Mouse (Mus musculus): Measurements from ENCODE around the gene Sapcd1.
"Not testable (repeated sequence)": the region's sequence is repeated elsewhere in the genome, so short reads cannot be mapped to it uniquely, and the experiment has no call there.

The Sapcd1 gene

DNA sequence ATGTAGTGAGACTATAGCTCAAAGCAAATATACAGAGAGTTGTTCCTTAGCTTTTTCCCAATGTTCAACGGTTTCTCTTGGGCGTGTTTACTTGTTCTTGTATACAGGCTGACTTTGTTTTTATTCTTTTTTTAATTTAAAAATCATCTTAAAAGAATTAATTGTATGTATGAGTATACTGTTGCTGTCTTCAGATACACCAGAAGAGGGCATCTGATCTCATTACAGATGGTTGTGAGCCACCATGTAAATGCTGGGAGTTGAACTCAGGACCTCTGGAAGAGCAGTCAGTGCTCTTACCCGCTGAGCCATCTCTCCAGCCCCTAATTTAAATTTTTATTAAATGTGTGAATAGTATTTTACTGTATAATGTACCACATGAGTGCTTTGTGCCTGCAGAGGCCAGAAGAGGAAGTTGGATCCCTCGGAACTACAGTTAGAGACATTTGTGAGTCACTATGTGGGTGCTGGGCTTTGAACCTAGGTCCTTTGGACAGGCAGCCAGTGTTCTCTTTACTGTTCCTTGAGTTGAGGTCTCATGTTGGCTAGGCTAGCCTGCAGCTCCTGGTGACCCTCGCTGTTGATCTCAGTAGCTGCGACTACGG lies 20.3 kb downstream of the Sapcd1 start:
- no peak for DNase-seq (ENCODE audit: low spot score)

DNA sequence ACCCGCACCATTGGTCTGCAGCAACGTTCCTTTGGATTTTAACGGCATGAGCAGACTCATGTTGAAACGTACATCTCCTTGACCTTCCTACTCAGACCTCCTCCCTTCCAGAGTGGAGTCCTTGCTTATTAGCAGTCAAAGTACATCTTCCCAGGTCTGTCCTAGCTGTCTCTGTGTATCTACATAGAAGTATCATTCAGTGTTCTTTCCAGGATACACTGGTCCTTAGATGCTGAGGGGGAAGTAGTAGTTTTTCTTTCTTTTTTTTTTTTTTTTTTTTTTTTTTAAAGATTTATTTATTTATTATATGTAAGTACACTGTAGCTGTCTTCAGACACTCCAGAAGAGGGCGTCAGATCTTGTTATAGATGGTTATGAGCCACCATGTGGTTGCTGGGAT lies 21.9 kb downstream of the Sapcd1 start:
- not testable (repeated sequence) for DNase-seq (ENCODE audit: low spot score)

DNA sequence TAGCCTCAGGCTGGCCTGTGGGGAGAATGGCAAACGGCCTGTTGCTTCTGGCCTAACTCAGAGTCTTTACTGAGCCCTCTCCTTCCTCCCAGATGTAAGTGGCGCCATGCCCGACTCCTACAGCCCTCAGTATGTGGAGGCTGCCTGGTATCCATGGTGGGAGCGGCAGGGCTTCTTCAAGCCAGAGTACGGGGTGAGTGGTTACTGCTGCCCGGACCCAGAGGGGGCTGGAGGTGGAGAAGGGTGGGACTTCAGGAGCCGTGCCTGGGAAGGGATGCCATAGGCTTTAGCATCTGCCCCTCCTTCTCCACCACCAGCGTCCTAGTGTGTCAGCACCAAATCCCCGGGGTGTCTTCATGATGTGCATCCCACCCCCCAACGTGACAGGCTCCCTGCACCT lies 22.7 kb downstream of the Sapcd1 start:
- no peak for DNase-seq (ENCODE audit: low spot score)

DNA sequence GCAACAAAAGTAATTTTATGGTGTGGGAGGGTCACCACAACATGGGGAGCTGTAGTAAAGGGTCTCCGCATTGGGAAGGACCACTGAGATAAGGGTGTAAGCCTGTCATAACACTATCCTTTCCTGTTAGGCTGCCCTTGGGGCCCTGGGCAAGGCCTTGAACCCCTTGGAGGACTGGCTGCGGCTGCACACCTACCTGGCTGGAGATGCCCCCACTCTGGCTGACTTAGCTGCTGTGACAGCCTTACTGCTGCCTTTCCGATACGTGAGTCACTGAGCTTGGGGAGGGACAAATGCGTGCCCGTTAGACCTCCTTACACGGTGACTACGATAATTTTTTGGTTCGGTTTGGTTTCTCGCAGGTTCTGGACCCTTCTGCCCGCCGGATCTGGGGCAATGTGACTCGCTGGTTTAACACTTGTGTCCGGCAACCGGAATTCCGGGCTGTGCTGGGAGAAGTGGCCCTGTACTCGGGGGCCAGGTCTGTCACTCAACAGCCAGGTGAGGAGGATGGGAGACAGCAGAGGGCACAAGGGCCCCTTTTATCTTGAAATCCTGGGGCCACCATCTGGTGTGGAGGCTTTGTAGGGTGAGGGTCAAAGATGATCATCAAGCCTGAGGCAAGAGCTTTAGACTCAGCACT lies 23.6 kb downstream of the Sapcd1 start:
- no peak for DNase-seq (ENCODE audit: low spot score)

- DNase-seq (ENCODE audit: low spot score) = no peak
Measured at GRCm38 (mm10) chr17:35003022-35003838, 24.6 kb downstream of the Sapcd1 start.

- no peak for DNase-seq (ENCODE audit: low spot score)
Measured at GRCm38 (mm10) chr17:35002153-35002865, 25.5 kb downstream of the Sapcd1 start.

GRCm38 (mm10) chr17:35001452-35002152 lies 26.2 kb downstream of the Sapcd1 start:
- DNase-seq (ENCODE audit: low spot score) = peak; percentile 48

DNA sequence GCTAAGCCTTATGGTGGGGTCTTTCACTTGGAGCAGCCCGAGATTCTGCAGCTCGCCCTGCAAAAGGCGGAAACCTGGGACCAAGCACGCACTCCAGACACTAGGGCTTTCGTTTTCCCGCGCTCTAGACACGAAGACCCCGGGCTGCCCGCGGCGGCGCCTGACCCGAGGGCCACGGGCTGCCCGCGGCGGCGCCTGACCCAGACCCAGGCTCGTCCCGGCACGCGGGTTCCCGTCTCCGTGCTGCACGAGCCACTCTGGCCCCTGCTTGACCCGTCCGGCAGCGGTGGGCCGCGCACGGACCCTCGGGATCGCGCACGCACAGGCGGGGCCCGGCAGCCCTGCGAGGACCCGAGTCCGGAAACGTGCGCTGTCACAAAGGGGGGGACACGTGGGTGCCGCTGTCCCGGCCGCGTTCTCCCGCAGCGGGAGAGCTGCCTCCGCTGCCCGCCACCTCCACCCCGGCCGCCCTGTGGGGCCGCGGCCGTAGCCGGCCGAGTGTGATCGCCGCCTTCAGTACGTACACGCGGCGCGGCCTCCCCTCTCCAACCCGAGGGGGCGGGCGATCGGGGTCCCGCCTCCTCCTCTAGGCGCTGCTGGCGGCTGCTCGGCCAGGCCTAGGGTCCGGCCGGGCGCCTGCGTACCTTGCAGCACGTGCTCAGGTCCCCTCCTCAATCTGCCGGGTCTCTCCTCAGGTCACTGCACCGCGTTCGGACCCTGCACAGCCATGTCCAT lies 26.9 kb downstream of the Sapcd1 start, which contains the start of gene Vars:
Gene Vars, plus strand, starts transcription at position 271 of the 735 bp plus-strand sequence.
- DNase-seq (ENCODE audit: low spot score) = peak; percentile 85

GRCm38 (mm10) chr17:34999871-35000716 lies 27.7 kb downstream of the Sapcd1 start:
- DNase-seq (ENCODE audit: low spot score) = not testable (repeated sequence)

DNA sequence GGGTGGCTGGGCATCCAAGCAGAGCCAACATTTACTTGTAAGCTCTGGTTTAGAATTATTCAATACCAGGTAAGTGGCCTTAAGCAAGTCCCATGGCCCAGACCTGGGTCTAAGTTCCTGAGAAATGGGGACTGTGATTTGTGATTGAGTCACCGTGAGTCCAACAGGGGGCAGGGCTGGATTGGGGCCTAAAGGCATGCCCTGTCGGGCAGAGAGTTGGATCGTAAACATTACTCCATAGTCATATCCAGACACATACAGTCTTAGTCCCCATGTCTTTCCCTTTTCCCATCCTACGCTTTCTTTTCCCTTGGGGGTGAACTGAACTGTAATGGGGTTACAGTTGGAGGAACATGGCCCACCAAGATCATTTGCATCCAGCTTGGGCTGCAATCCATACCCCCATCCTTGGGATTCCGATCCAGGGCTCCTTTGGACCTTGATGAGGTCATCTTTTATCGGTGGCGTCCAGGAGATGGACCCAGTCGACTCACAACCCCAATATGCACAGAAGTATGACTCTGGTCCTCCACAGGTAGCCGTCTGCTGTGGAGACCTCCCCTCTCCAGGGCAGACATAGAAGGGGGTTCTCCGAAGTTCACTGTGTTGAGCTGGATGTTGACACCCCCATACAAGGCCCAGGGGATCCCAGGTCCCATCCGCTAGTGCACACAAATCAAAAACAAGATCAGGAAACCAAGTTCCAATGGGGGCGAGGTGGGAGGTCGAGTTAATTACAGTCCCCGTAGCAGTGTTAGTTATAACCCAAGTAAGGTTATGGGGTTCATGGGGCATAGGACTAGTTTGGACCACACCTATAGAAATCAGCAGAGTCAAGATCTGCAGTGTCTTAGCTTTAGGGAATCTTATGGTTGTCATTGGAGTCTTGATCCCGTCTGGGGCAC lies 29.0 kb downstream of the Sapcd1 start:
- no peak for DNase-seq (ENCODE audit: low spot score)

GRCm38 (mm10) chr17:34997142-34997483 lies 30.7 kb downstream of the Sapcd1 start:
- DNase-seq (ENCODE audit: low spot score) = no peak

- no peak for DNase-seq (ENCODE audit: low spot score)
Measured at GRCm38 (mm10) chr17:34996411-34997141, 31.2 kb downstream of the Sapcd1 start.

- DNase-seq (ENCODE audit: low spot score) = not testable (repeated sequence)
Measured at GRCm38 (mm10) chr17:34995927-34996326, 31.9 kb downstream of the Sapcd1 start.

DNA sequence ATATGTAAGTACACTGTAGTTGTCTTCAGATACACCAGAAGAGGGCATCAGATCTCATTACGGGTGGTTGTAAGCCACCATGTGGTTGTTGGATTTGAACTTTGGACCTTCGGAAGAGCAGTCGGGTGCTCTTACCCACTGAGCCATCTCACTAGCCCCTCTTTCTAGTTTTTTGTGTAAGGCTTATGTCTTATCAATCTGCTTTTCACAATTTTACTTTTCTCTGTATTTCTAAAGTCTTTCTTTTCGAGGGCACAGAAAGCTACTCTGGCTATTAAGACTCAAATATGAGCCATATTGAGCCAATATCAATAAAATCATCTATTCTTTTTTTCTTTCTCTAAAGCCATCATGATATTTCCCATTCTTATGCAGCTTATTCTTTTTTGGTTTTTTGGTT lies 32.6 kb downstream of the Sapcd1 start:
- DNase-seq (ENCODE audit: low spot score) = not testable (repeated sequence)

DNA sequence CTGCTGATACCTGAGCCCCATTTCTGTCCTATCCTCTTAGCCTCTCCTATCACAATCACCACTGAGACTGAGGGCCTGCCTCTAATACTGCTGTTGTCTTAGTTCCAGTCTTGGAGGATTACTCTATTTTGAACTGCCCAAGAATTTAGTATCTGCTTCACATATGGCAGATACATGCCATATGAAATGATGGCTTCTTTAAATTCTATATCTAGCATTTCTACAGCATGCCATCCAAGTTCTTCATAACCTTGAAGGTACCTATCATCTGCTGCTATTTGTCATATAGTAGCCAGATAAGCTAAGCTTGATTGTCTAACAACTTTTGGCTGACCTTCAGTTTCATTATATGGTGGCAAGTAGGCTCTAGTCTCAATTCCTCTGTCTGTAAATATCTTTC lies 33.1 kb downstream of the Sapcd1 start:
- no peak for DNase-seq (ENCODE audit: low spot score)

DNA sequence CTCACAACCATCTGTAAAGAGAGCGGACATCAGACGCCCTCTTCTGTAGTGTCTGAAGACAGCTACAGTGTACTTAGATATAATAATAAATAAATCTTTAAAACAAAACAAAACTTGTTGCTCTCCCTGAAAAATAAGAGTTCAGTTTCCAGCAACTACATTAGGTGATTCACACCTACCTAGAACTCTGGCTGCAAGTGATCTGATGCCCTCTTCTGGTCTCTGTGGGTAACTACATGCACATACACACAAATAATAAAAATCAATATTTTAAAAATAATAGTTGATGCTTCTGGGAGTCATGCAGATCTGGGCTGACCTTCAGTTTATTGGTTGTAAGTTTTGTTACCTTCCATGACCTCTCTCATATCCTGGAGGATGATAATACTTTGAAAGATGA lies 43.6 kb downstream of the Sapcd1 start:
- no peak for DNase-seq (ENCODE audit: low spot score)

GRCm38 (mm10) chr17:34982328-34982727 lies 45.5 kb downstream of the Sapcd1 start:
- DNase-seq (ENCODE audit: low spot score) = no peak

- peak; percentile 96 for DNase-seq (ENCODE audit: low spot score)
Measured at GRCm38 (mm10) chr17:34981690-34982180, 46.1 kb downstream of the Sapcd1 start, which contains the start of gene Lsm2. Gene Lsm2 (plus strand): TSS chr17:34981862.

All from adipocyte (in vitro differentiated cells).